Mouse (Mus musculus): ENCODE data around the gene Tcf25.
"Not testable (repeated sequence)": the region's sequence is repeated elsewhere in the genome, so short reads cannot be mapped to it uniquely, and the experiment has no call there.

The Tcf25 gene

DNA sequence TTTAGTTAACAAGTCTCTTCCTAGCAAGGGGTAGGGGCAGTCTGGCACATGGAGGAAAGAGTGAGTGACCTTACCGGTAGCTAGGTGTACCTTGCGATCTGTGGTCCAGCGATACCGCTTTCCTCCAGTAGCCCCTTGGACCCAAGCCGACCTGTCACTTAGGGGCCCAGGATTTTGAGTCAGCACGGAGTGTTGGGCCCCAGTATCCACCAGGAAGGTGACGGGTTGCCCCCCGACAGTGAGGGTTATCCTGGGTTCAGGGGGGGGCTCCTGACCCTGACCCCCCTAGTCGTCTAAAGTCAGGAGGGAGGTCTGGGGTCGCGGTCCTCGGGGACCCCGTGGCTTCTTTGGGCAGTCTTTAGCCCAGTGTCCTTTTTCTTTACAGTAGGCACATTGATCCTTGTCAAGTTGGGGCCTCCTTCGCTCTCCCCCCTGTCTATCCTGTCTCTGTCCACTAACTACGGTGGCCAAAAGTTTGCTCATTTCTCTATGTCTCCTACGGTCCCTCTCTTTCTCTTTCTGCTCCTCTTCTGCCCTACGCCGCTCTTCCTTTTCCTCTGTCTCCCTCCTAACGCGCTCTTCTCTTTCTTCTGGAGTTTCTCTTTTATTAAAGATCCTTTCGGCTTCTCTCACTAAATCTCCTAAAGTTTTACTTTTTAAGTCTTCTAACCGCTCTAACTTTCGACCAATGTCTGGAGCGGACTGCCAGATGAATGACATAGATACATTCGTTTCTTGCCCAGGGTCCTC, 58.2 kb downstream of the Tcf25 start:
- DNase-seq: no peak

DNA sequence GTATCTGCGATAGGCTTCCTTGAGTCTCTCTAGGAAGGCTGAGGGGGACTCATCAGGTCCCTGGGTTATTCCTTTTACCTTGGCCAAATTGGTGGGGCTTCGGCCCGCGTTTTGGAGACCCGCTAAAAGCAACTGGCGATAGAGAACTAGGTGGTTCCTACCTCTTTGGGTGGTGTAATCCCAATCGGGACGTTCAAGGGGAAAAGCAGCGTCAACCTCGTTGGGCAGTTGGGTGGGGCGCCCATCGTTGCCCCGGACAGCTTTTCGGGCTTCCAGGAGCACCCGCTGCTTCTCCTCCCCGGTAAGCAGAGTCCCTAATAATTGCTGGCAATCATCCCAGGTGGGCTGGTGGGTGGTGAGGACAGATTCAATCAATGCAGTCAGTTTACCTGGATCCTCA, 58.8 kb downstream of the Tcf25 start:
- no peak for DNase-seq

DNA sequence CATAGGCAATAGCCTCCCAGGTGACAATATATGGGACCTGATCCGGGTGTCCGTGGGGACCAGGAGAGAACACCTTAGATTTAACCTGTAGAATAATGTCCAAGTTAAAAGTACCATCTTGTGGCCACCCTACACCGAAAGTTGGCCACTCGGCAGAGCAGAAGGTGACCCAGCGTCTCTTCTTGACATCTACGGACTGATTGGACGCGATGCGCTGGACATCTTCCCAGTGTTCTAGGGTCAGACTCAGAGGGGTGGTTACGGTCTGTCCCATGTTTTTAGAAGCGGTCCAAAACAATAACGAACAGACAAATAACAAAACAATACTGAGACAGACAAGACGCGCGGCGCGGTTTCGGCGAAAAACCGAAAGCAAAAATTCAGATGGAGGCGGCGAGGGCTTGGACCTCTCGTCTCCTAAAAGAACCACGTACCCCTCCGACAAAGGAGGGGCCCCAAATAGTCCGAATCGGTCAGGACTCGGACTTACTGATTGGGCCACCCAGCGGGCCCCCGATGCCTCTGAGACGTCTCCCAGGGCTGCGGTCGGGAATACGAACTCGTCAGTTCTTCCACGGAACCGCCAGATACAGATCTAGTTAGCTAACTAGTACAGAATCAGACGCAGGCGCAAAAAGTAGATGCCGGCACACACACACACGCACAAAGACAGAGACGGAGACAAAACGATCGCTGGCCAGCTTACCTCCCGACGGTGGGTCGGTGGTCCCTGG, 59.9 kb downstream of the Tcf25 start:
- DNase-seq: not testable (repeated sequence)

DNA sequence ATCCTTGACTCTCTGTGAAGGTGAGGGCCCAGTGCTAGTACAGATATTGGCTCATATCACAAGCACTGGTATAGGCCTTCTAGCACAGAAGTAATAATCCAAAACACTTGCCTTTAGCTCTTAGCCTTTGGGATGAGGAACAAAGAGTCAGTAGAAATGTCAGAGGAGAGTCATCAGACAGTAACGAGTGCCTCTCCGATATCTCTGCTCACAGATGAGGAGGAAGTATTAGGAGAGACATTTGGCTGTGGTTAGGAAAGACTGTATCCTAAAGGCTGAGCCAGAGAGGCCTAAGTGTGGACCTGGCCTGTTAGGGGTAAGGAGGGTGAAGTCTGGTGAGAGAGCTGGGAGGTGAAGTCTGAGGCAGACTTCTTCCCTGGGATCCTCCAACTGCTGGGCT, 68.2 kb downstream of the Tcf25 start:
- no peak for DNase-seq

DNA sequence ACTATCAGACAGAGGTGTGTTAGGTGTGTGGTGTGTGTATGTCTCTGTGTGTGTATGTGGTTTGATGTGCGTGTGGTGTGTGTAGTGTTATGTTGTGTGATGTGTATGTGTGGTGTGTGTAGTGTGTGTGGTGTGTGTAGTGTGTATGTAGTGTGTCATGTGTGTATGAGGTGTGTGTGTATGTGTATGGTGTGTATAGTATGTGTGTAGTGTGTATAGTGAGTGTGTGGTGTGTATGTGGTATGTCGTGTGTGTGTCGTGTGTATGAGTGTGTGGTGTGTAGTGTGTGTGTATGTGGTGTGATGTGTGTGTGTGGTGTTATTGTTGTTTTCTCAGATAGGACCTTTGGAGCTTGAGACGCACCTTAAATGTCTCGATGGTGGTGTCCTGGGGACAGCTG, 68.8 kb downstream of the Tcf25 start:
- DNase-seq: no peak

DNA sequence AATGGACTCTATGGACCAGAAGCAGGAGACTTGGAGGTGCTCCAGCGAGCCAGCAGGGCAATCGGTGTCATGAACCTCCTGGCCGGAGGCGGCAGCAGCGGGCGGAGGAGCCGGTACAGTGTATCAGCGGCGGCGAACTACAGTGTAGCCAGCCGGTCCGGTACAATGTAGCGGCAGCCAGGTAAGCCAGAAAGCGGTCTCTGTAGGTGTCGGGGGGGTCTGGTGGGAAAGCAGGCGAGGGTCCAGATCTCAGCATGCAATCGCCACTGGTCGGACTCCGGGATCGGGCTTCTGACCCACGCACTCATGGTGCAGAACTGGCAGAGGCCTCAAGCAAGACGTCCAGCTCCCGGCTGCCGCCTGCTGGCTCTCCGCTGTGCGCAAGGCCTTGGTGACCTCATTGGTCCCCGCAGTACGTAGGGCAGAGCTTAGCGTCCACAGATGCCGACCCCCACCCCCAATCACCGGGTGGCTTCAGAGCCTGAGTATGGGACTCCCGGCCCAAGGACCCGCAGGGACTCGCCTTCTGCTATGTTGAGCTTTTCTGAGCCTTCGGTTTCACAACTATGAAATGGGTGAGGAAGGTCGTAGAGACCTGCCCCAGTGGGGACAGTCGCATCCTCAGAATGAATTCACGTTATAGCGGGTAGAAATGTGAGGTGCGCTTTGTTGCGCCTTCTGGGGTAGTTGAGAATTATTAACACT, 69.5 kb downstream of the Tcf25 start:
- DNase-seq: peak; percentile 88

DNA sequence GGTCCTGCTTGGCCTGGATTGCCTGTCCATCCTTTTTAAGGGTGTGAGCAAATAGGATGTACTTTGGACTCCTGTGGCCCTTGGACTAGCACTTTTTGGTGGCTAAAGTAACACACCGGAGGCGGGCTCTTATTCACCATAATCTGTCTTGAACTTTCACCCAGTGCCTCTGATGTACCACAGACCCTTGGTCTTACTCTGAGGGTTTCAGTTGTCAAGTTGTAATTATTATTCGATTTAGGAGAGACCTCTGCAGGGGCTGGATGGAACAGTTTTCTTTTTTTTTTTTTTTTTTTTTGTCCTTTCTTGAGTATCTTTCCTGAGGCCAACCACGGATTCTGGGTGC, 70.0 kb downstream of the Tcf25 start:
- DNase-seq: no peak

DNA sequence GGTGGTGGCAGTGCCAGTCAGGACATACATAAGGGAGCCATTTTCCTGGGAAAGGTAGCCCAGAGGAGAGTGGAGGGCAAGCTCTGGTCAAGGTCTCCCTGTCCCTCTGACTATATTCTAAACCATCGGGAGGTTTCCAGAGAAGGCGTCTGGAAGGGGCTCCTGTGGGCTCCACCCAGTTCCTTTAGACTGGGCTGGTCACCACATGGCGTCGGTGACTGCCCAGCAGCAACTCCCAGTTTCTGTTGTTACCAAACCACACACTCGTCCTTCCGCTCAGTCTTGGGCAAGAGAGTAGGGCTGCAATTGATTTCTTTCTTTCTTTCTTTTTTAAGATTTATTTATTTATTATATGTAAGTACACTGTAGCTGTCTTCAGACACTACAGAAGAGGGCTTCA, 70.6 kb downstream of the Tcf25 start:
- DNase-seq: no peak

DNA sequence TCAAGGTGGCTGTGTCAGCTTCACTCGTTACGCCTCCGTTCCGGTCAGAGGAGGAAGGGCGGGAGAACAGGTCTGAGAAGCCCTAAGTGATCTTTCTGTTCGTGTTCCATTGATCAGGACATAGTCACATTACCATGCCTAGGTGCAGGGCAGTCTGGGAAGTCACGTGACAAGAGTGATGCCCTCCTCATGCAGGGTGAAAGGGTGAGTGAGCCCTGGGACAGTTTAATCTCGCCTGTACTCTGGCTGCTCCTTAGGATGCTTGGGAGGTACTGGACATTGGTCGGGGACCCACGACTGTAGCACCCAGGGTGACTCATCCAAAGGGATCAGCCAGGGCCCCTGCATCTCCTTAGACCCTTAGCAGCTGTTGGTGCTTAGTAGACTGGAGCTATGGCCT, 72.4 kb downstream of the Tcf25 start:
- no peak for DNase-seq

DNA sequence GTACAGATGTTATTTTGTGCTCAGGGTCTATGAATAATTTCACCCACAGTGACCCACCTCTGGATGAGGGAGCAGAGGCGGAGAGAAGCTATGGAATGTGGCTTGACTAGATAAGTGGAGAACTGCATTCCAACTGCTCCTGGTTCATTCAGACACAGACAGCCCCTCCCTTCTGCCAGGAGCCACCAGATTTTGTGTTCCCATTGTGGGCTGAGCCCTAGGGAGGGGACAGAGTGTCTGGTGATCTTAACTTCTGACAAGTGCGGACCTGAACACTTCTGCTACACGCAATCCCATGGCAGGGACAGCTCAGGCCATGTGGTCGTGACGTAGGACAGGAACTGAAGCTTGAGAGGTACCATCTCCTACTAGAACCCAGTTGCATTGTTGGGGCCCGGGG, 73.2 kb downstream of the Tcf25 start:
- no peak for DNase-seq

DNA sequence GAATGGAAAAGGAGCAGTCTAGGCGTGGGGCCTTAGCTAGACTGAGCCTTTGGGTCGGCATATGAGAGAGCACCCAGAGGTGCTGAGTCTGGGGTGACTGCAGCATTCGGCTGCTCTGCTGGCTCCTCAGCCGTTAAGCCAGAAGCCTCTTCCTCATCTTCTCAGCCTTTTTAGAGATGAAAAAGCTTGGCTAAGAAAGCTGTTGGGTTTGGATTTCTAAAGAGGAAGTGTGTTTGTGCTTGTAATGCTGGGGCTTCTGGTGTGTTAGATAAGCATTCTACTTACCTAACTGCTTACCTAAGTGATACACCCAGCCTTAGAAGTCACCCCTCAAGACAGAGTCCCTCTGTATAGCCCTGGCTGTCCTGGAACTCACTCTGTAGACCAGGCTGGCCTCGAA, 77.2 kb downstream of the Tcf25 start:
- no peak for DNase-seq

DNA sequence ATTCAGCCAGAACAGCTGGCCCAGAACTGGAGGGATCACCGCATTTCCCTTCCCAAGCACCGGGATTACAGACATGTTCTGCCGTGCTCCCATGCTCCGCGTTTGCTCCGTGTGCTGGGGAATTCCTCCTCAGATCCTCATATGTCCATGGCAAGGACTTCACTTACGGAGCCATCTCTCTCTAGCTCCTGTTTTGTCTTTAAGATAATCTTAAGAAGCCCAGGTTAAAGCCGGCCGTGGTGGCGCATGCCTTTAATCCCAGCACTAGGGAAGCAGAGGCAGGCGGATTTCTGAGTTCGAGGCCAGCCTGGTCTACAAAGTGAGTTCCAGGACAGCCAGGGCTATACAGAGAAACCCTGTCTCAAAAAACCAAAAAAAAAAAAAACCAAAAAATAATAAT, 78.2 kb downstream of the Tcf25 start:
- DNase-seq: not testable (repeated sequence)

DNA sequence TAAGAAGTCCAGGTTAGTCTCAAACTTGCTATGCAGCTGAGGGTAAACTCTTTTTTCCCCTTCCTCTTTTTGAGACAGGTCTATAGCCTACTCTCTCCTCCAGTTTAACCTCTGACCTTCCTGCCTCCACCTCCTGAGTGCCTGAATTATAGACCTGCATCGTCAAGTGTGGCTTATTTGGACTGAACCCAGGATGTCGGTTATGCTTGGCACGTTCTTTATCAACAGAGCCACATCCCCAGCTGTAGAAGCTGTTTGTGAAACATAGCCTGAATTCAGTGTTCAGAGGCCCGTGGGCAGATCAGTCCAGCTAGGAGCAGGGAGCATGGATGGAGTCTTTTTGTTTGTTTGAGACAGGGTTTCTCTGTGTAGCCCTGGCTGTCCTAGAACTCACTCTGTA, 78.6 kb downstream of the Tcf25 start:
- DNase-seq: no peak

DNA sequence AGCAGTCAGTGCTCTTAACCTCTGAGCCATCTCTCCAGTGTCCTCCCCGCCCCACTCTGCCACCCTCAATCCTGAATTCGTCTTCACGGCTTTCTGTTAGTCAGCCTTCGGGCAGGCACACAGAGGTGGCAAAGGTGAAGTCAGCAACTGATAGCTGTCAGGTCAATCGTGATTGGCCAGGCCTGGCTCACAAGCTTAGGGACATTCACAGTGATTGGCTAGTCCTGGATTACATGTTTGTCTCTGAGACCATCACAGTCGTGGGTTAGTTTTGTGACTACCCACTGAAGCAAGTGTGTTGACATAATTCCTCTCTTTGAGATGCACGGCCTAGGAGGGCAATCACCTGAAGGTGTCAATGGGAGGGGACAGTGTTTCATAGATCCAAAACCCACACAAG, 79.7 kb downstream of the Tcf25 start:
- no peak for DNase-seq

All from liver (tissue).